Mouse (Mus musculus) E14TG2a.4 (cell line): ENCODE results near the gene Adora2b.

Experiments
- CTCF ChIP-seq: conservative IDR thresholded peaks from 2 replicates; pipeline ENCODE4 v1.5.1; 2014; ENCODE audit warnings: low read length
- NANOG ChIP-seq: IDR thresholded peaks from 2 replicates; pipeline ENCODE4 v1.6.1; 2014; ENCODE audit warnings: borderline replicate concordance, low read length, mixed read lengths

DNA sequence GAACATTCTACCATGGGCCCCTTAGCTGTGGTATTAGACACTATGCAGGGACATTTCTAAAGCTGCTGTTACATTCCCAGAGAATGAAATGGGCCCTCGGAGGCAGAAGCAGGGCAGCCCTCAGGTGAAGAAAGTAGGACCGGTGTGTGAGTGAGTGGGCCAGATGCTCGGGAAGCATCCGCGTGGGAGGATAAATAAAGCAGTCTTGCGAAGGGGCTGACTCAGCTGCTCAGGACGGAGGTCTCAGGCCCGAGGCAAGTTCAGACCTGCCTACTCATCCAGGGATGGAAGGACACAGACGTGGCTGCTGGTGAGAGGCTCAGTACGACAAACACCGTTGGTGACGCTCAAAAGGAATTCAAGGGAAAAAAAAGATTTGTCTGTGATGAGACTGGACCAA, 20.3 kb downstream of the Adora2b start:
- no peak for TF ChIP-seq CTCF
- no peak for TF ChIP-seq NANOG
